In genomic region chr2:34212418-34212817, GRCm38 (mm10) we compare ENCODE assay signal across 6 mouse cellular contexts.
"Had no signal": no experiment of that assay in that cellular context is flagged by ENCODE, and none has a peak within 500 bp of the region (broad histone marks: within the 10 kb centered on the region; RNA-seq: fewer than 3 reads in every experiment).

No protein-coding gene starts in this region.

- DNase-seq: kidney, adult 2 months; kidney, postnatal 14 days; liver; liver, embryonic 13.5 days; liver, postnatal 0 days; thymus, postnatal 4 days had no signal
